Mouse (Mus musculus) kidney, adult 2 months (tissue): Measurements from ENCODE around the gene Pspn.

ENCODE experiments used
- CTCF ChIP-seq: fragments of 200-500 bp; conservative IDR thresholded peaks from 2 replicates; pipeline ENCODE4 v1.5.1; 2011; ENCODE audit warnings: low read depth, mild to moderate bottlenecking, control low read depth, low read length, moderate library complexity, mixed read lengths; ENCODE audit not compliant: insufficient read depth, insufficient read length
- POLR2A ChIP-seq: fragments of 200-500 bp; IDR thresholded peaks from one replicate; pipeline ENCODE4 v1.6.1; 2011; ENCODE audit warnings: low read depth, low read length, control low read depth

GRCm38 (mm10) chr17:56979524-56979923 lies 20.3 kb downstream of the Pspn start:
- TF ChIP-seq CTCF (no peak), POLR2A (no peak)
